Mouse (Mus musculus): ENCODE measurements at regions not wholly inside any gene's neighbourhood (a gene's known extent, or its start where the extent isn't known, plus 50 kb on each side); places are given as distances from the start of the nearest gene placed in this dataset.

DNA sequence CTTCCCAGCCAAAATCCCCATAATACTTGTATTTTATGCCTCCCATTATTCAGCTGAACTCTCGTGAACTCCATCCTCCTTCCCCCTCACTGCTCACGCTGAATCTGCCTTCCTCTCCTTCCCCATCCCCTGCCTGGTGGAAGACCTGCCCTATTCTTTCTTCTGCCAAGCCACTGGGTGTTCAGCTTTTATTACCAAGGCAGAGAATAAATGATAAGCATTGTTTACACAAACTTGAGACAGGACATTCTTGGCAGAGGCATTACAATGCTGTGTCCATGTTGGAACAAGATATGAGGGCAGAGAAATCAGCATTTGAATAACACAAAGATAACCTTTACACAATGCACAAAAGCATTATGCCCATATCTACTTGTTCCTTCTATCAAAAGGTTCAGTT is 80.2 kb downstream of the Dhrs2 start:
- Histone ChIP-seq H3K4me1 (ENCODE audit: control insufficient read depth, insufficient read depth, low read length) (no peaks in the 10 kb centered on the region), H3K79me2 (ENCODE audit: control insufficient read depth, insufficient read depth, low read length) (no peaks in the 10 kb centered on the region), H3K9ac (ENCODE audit: low read depth, low read length) (no peak overlapping the region), H3K27me3 (ENCODE audit: control insufficient read depth, insufficient read depth, low read length) (peaks cover 3% of the 10 kb centered on the region; the same call in 1 of the 2 replicates), H3K4me3 (ENCODE audit: insufficient read depth, low read depth, low read length) (no peak overlapping the region), H3K27ac (replicated peaks; ENCODE audit: insufficient read depth, low read depth, low read length) (no peak overlapping the region), H3K36me3 (ENCODE audit: control insufficient read depth, insufficient read depth, low read length) (no peaks in the 10 kb centered on the region)
- 53% methylated on average over 2 of the region's 2 CpGs for WGBS
- DNase-seq (ENCODE audit: extremely low read depth, low read depth, low spot score): no peak
- no peak for TF ChIP-seq CTCF (IDR thresholded peaks at IDR 0.05; ENCODE audit: low read depth, low read length)
- no peak for TF ChIP-seq POLR2A (IDR thresholded peaks at IDR 0.05; ENCODE audit: extremely low read depth, insufficient read depth, low read length)

DNA sequence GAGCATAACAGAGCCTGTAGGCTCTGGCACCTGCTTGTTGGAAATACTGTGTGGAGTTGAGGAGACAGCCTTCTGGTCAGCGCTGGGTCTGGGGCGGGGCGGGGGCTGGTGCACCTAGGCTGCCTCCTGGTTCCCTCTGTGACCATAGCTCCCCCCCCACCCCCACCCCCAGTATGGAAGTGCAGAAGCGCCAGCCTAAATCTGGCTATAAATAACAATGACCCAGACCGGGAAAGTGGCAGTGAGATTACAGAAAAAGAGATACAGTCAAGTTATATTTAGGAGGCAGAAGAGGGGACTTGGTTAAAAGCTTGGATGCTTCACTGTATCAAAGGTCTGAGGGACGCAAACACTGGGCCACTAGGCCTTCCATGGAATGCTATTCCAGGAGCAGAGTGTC is 91.8 kb downstream of the Dhrs2 start:
- Histone ChIP-seq H3K4me3 (ENCODE audit: insufficient read depth, low read depth, low read length) (no peak overlapping the region), H3K27ac (replicated peaks; ENCODE audit: insufficient read depth, low read depth, low read length) (no peak overlapping the region), H3K79me2 (ENCODE audit: control insufficient read depth, insufficient read depth, low read length) (no peaks in the 10 kb centered on the region), H3K9ac (ENCODE audit: low read depth, low read length) (no peak overlapping the region), H3K4me1 (ENCODE audit: control insufficient read depth, insufficient read depth, low read length) (no peaks in the 10 kb centered on the region), H3K36me3 (ENCODE audit: control insufficient read depth, insufficient read depth, low read length) (no peaks in the 10 kb centered on the region), H3K27me3 (ENCODE audit: control insufficient read depth, insufficient read depth, low read length) (no peaks in the 10 kb centered on the region)
- no peak for DNase-seq (ENCODE audit: extremely low read depth, low read depth, low spot score)
- WGBS: 78% methylated on average over 6 of the region's 6 CpGs
- TF ChIP-seq CTCF (IDR thresholded peaks at IDR 0.05; ENCODE audit: low read depth, low read length): no peak
- no peak for TF ChIP-seq POLR2A (IDR thresholded peaks at IDR 0.05; ENCODE audit: extremely low read depth, insufficient read depth, low read length)

DNA sequence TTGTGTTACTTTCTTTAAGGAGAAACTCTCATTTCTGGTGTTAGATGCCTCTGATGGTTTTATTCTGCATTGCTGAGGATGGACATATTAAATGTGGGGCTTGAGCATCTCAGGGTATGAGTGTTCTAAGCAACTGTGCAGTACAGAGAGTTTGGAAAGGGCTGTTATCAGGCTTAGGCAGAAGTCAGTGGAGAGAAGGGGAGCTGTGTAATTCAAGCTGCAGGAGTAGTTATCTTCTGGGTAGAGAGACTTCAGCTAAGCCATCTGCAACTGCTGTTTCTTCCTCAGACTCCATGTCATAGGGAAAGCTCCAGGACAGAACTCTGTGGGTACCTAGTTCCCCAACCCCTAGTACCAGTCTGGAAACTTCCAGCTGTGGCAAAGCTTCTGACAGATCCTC is 102.1 kb downstream of the Dhrs2 start:
- H3K27me3 ChIP-seq (ENCODE audit: control insufficient read depth, insufficient read depth, low read length): no peaks in the 10 kb centered on the region
- no peaks in the 10 kb centered on the region for H3K36me3 ChIP-seq (ENCODE audit: control insufficient read depth, insufficient read depth, low read length)
- no peak overlapping the region for H3K9ac ChIP-seq (ENCODE audit: low read depth, low read length)
- DNase-seq (ENCODE audit: extremely low read depth, low read depth, low spot score): no peak
- H3K27ac ChIP-seq (replicated peaks; ENCODE audit: insufficient read depth, low read depth, low read length): no peak overlapping the region
- no peaks in the 10 kb centered on the region; the same call in 1 of the 2 replicates for H3K4me1 ChIP-seq (ENCODE audit: control insufficient read depth, insufficient read depth, low read length)
- H3K79me2 ChIP-seq (ENCODE audit: control insufficient read depth, insufficient read depth, low read length): no peaks in the 10 kb centered on the region
- TF ChIP-seq CTCF (IDR thresholded peaks at IDR 0.05; ENCODE audit: low read depth, low read length) (no peak), POLR2A (IDR thresholded peaks at IDR 0.05; ENCODE audit: extremely low read depth, insufficient read depth, low read length) (no peak)
- H3K4me3 ChIP-seq (ENCODE audit: insufficient read depth, low read depth, low read length): no peak overlapping the region

DNA sequence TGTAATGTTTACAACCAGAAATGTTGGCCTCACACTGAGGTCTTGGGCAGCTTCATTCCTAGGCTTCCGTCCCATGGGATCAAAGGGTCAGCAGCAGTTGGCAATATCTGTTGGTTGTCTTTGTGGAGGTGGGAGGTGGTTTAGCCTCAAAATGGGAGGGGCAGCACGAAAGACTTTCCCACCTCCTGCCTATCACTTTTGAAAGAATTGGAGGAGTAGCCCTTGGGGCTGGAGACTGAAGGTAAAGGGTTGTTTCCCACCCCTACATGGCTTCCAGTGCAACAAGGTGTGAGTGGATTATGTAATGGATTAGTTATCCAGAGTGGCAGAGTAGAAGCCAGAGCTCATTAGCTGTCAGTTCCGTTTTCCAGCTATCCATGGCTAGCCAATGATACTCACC is 102.5 kb downstream of the Dhrs2 start:
- TF ChIP-seq CTCF (IDR thresholded peaks at IDR 0.05; ENCODE audit: low read depth, low read length) (no peak), POLR2A (IDR thresholded peaks at IDR 0.05; ENCODE audit: extremely low read depth, insufficient read depth, low read length) (no peak)
- H3K27me3 ChIP-seq (ENCODE audit: control insufficient read depth, insufficient read depth, low read length): no peaks in the 10 kb centered on the region
- H3K4me1 ChIP-seq (ENCODE audit: control insufficient read depth, insufficient read depth, low read length): no peaks in the 10 kb centered on the region; the same call in 1 of the 2 replicates
- WGBS: 27% methylated on average over 3 of the region's 3 CpGs
- no peaks in the 10 kb centered on the region for H3K79me2 ChIP-seq (ENCODE audit: control insufficient read depth, insufficient read depth, low read length)
- H3K9ac ChIP-seq (ENCODE audit: low read depth, low read length): no peak overlapping the region
- DNase-seq (ENCODE audit: extremely low read depth, low read depth, low spot score): peak; percentile 61
- H3K4me3 ChIP-seq (ENCODE audit: insufficient read depth, low read depth, low read length): no peak overlapping the region
- H3K36me3 ChIP-seq (ENCODE audit: control insufficient read depth, insufficient read depth, low read length): no peaks in the 10 kb centered on the region
- H3K27ac ChIP-seq (replicated peaks; ENCODE audit: insufficient read depth, low read depth, low read length): no peak overlapping the region

DNA sequence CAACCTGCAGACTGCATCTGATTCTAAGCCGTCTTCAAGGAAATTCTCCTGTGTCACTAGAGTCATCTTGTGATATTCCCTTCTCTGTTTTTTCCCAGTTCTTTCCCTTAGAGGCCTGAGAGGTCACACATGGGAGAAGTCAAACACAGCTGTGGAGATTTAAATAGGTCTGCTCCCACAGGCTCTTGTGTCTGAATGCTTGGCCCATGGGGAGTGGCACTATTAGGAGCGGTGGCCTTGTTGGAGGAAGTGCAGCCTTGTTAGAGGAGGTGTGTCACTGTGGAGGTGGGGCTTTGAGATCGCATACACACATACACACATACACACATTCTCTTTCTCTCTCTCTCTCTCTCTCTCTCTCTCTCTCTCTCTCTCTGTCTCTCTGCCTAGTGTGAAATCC is 112.0 kb downstream of the Dhrs2 start:
- H3K4me3 ChIP-seq (ENCODE audit: insufficient read depth, low read depth, low read length): no peak overlapping the region
- no peak for TF ChIP-seq CTCF (IDR thresholded peaks at IDR 0.05; ENCODE audit: low read depth, low read length)
- TF ChIP-seq POLR2A (IDR thresholded peaks at IDR 0.05; ENCODE audit: extremely low read depth, insufficient read depth, low read length): no peak
- no peaks in the 10 kb centered on the region for H3K27me3 ChIP-seq (ENCODE audit: control insufficient read depth, insufficient read depth, low read length)
- no peak for DNase-seq (ENCODE audit: extremely low read depth, low read depth, low spot score)
- no peaks in the 10 kb centered on the region for H3K79me2 ChIP-seq (ENCODE audit: control insufficient read depth, insufficient read depth, low read length)
- no peaks in the 10 kb centered on the region for H3K4me1 ChIP-seq (ENCODE audit: control insufficient read depth, insufficient read depth, low read length)
- H3K9ac ChIP-seq (ENCODE audit: low read depth, low read length): no peak overlapping the region
- no peak overlapping the region for H3K27ac ChIP-seq (replicated peaks; ENCODE audit: insufficient read depth, low read depth, low read length)
- 68% methylated on average over 3 of the region's 3 CpGs for WGBS
- no peaks in the 10 kb centered on the region for H3K36me3 ChIP-seq (ENCODE audit: control insufficient read depth, insufficient read depth, low read length)

DNA sequence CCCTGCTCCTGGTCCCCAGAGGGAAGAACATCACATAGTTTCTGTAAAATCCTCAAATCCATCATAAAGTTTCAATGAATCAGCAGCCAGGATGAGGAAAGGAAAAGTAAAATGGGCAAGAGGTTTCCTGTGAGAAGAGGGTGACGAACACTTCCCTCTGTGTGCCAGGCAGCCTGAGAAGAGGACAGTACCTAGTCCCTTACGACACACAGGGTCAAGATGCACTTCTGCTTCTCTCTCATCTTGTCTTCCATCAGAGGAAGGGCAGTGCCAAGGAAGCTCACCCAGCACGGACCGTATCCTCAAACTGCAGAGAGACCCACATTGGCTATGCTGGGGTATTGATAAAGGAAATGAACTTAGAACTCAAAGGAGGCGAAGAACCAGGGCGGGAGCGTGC is 112.5 kb downstream of the Dhrs2 start:
- Histone ChIP-seq H3K4me1 (ENCODE audit: control insufficient read depth, insufficient read depth, low read length) (no peaks in the 10 kb centered on the region), H3K4me3 (ENCODE audit: insufficient read depth, low read depth, low read length) (no peak overlapping the region), H3K27ac (replicated peaks; ENCODE audit: insufficient read depth, low read depth, low read length) (no peak overlapping the region), H3K27me3 (ENCODE audit: control insufficient read depth, insufficient read depth, low read length) (no peaks in the 10 kb centered on the region), H3K36me3 (ENCODE audit: control insufficient read depth, insufficient read depth, low read length) (no peaks in the 10 kb centered on the region), H3K79me2 (ENCODE audit: control insufficient read depth, insufficient read depth, low read length) (no peaks in the 10 kb centered on the region), H3K9ac (ENCODE audit: low read depth, low read length) (no peak overlapping the region)
- 89% methylated on average over 7 of the region's 7 CpGs for WGBS
- TF ChIP-seq POLR2A (IDR thresholded peaks at IDR 0.05; ENCODE audit: extremely low read depth, insufficient read depth, low read length) (no peak), CTCF (IDR thresholded peaks at IDR 0.05; ENCODE audit: low read depth, low read length) (no peak)
- DNase-seq (ENCODE audit: extremely low read depth, low read depth, low spot score): no peak

Measured in liver, adult 2 months (tissue).